Mouse (Mus musculus) CH12.LX (cell line): ENCODE data around the gene Acbd4. TPM values are rescaled to one million over a fixed set of nuclear protein-coding genes. Genes with fewer than 3 reads are reported as not detected.

Experiments used
- DNase-seq: peaks from one replicate; pipeline ENCODE4 v3.0.0-alpha.2; 2013; ENCODE audit errors: extremely low read depth
- H3K27ac ChIP-seq: 2 replicates; pipeline ENCODE4 v1.5.1; 2012; ENCODE audit warnings: low read depth, mild to moderate bottlenecking, control low read depth, moderate library complexity; ENCODE audit not compliant: insufficient read depth
- H3K27me3 ChIP-seq: replicated peaks from 2 replicates; pipeline ENCODE3; 2012; ENCODE audit warnings: inconsistent platforms
- H3K36me3 ChIP-seq, 2 experiments: replicated peaks in 1 of 2; 2 replicates each; pipeline versions ENCODE3 to v1.6.1; 2012; ENCODE audit warnings: inconsistent platforms in 1 of 2, low read length in 1 of 2, mild to moderate bottlenecking in 1 of 2, mixed read lengths in 1 of 2, moderate library complexity in 1 of 2; ENCODE audit not compliant: control insufficient read depth in 1 of 2, insufficient read depth in 1 of 2
- H3K4me1 ChIP-seq, 2 experiments: 2 replicates each; pipeline ENCODE4 v1.6.1; 2012; ENCODE audit warnings: inconsistent platforms in 1 of 2, moderate library complexity in 1 of 2; ENCODE audit not compliant: insufficient read depth in 2 of 2, control insufficient read depth in 1 of 2
- H3K4me2 ChIP-seq: 2 replicates; pipeline ENCODE4 v1.6.1; 2012; ENCODE audit warnings: low read depth, mild to moderate bottlenecking, control low read depth; ENCODE audit not compliant: poor library complexity, insufficient read depth, severe bottlenecking
- H3K4me3 ChIP-seq, 3 experiments: fragments of 150-350 bp in 1 of 3; sonication (generic) in 1 of 3; replicated peaks in 1 of 3; 2 replicates each; pipeline versions ENCODE3 to v1.5.1; 2011 to 2012; ENCODE audit warnings: low read depth in 2 of 3, low read length in 2 of 3, mild to moderate bottlenecking in 2 of 3, moderate library complexity in 2 of 3, control low read depth in 1 of 3, improper control_type of control experiment in 1 of 3, inconsistent platforms in 1 of 3, mixed read lengths in 1 of 3; ENCODE audit not compliant: poor library complexity in 1 of 3
- H3K79me2 ChIP-seq: replicated peaks from 2 replicates; pipeline ENCODE4 v1.6.1; 2012; ENCODE audit warnings: mild to moderate bottlenecking, moderate library complexity; ENCODE audit not compliant: control insufficient read depth, poor library complexity, insufficient read depth, severe bottlenecking; ENCODE audit errors: extremely low read depth
- H3K9ac ChIP-seq: 2 replicates; pipeline ENCODE4 v1.6.1; 2012; ENCODE audit warnings: low read depth, mild to moderate bottlenecking, control low read depth, moderate library complexity; ENCODE audit not compliant: insufficient read depth
- H3K9me3 ChIP-seq: replicated peaks from 2 replicates; pipeline ENCODE3; 2012; ENCODE audit warnings: low read length, inconsistent platforms, mixed read lengths
- CTCF ChIP-seq, 2 experiments: IDR thresholded peaks in 1 of 2; conservative IDR thresholded peaks in 1 of 2; 2 replicates each; pipeline ENCODE4 v1.5.1; 2011 to 2012; ENCODE audit warnings: low read depth in 2 of 2, low read length in 2 of 2, improper control_type of control experiment in 1 of 2, inconsistent platforms in 1 of 2, mild to moderate bottlenecking in 1 of 2, moderate library complexity in 1 of 2
- MAFK ChIP-seq: IDR thresholded peaks from 2 replicates; pipeline ENCODE4 v1.6.1; 2011; ENCODE audit warnings: low read length, improper control_type of control experiment; ENCODE audit not compliant: insufficient replicate concordance
- PAX5 ChIP-seq: IDR thresholded peaks from 2 replicates; pipeline ENCODE4 v1.6.1; 2012; ENCODE audit warnings: low read length, inconsistent platforms, mixed read lengths
- RAD21 ChIP-seq: IDR thresholded peaks from 2 replicates; pipeline ENCODE4 v1.6.1; 2011; ENCODE audit warnings: low read depth, mild to moderate bottlenecking, low read length, improper control_type of control experiment, moderate library complexity
- SMC3 ChIP-seq: IDR thresholded peaks from 2 replicates; pipeline ENCODE4 v1.6.1; 2011; ENCODE audit warnings: low read depth, low read length, improper control_type of control experiment
- ZMIZ1 ChIP-seq: IDR thresholded peaks from 2 replicates; pipeline ENCODE4 v1.6.1; 2012; ENCODE audit warnings: low read depth, mild to moderate bottlenecking, inconsistent platforms, low read length, improper control_type of control experiment
- dilution Hi-C: fragments of 300-500 bp; cut with MboI; formaldehyde crosslinking; loops from 2 replicates; pipeline ENCODE4 v1.14.3; 2020; ENCODE audit warnings: low sequenced_read_pairs; ENCODE audit not compliant: extremely low pct_unique_long_range_greater_than_20kb, extremely low pct_ligation_motif_present
- in situ Hi-C: fragments of 300-500 bp; cut with MboI; formaldehyde crosslinking; loops from 3 replicates; pipeline ENCODE4 v1.14.3; 2019; ENCODE audit warnings: low sequenced_read_pairs, low pct_ligation_motif_present, low pct_unique_long_range_greater_than_20kb, mixed read lengths
- polyA plus RNA-seq: library from polyadenylated mRNA; unstranded; fragments of >175 nt; gene quantifications from 2 replicates; pipeline ENCODE4 v1.2.1, GENCODE M21; 2012; ENCODE audit warnings: low read depth; ENCODE audit not compliant: insufficient read length
- total RNA-seq, 2 experiments: library from RNA; depleted of rRNA; stranded (reverse); fragments of 300-350 nt in 1 of 2; fragments of >200 nt in 1 of 2; gene quantifications; 2 replicates each; pipeline ENCODE4 v1.2.3; 2012 to 2014

Gene Acbd4
- total and polyA plus RNA-seq, 3 experiments = 51.4 to 68.4 (median 62.6) TPM

- DNase-seq = no peak
- H3K27ac ChIP-seq = no peak overlapping the region
- H3K9me3 ChIP-seq = peaks cover 6% of the 10 kb centered on the region
- H3K4me1 ChIP-seq = peaks cover 6 to 14% of the 10 kb centered on the region in 2 experiments; a peak in 3 of 4 replicates
- H3K9ac ChIP-seq = no peak overlapping the region
- no peaks in the 10 kb centered on the region for H3K79me2 ChIP-seq
- TF ChIP-seq ZMIZ1 = no peak
- TF ChIP-seq CTCF (conservative IDR thresholded peaks at IDR 0.05 in 1 of 2, IDR thresholded peaks at IDR 0.05 in 1 of 2; ENCODE audit: low read depth in 2 of 2, low read length in 2 of 2) = peak in 1 of 2 experiments; percentile 58; a peak in 2 of 4 replicates
- TF ChIP-seq SMC3 = peak; percentile 32
- no peak for TF ChIP-seq PAX5
- no peak for TF ChIP-seq MAFK
- TF ChIP-seq RAD21 = peak; percentile 15
- no peaks in the 10 kb centered on the region for H3K36me3 ChIP-seq
- H3K27me3 ChIP-seq = no peaks in the 10 kb centered on the region
- dilution Hi-C loops = no loop called here
- H3K4me3 ChIP-seq = no peak overlapping the region
- H3K4me2 ChIP-seq = no peak overlapping the region
- in situ Hi-C loops = loop anchor here (25.0 kb wide), 1 partner anchor 401 kb away; no protein-coding TSS in a partner anchor
These were observed 60.0 kb downstream of the Acbd4 start for GRCm38 (mm10) chr11:103161449-103161848.

Other genes starting within 250 kb of the Acbd4 start
- gene Eftud2, start 220.7 kb upstream of the Acbd4 start, total RNA-seq (2012; rRNA removed) = 216 and 259 TPM in 2 replicates
- gene Eftud2, start 220.7 kb upstream of the Acbd4 start, total RNA-seq (2014; rRNA removed) = 117 and 135 TPM in 2 replicates
- 403 and 410 TPM in 2 replicates for gene Eftud2, start 220.7 kb upstream of the Acbd4 start, polyA plus RNA-seq
- 0.38 and 0.42 TPM in 2 replicates for gene Ccdc103, start 220.5 kb upstream of the Acbd4 start, total RNA-seq (2012; rRNA removed)
- gene Ccdc103, start 220.5 kb upstream of the Acbd4 start, total RNA-seq (2014; rRNA removed) = 0.24 and 0.58 TPM in 2 replicates
- gene Ccdc103, start 220.5 kb upstream of the Acbd4 start, polyA plus RNA-seq = 0.20 TPM in 1 of 2 replicates, not detected in the other
- not detected in 2 replicates for gene Fam187a, start 216.5 kb upstream of the Acbd4 start, total RNA-seq (2012; rRNA removed)
- gene Fam187a, start 216.5 kb upstream of the Acbd4 start, total RNA-seq (2014; rRNA removed) = not detected in 2 replicates
- gene Fam187a, start 216.5 kb upstream of the Acbd4 start, polyA plus RNA-seq = not detected in 2 replicates
- not detected in 2 replicates for gene Gfap, start 200.8 kb upstream of the Acbd4 start, total RNA-seq (2012; rRNA removed)
- gene Gfap, start 200.8 kb upstream of the Acbd4 start, total RNA-seq (2014; rRNA removed) = not detected in 2 replicates
- gene Gfap, start 200.8 kb upstream of the Acbd4 start, polyA plus RNA-seq = not detected in 2 replicates
- gene Kif18b, start 176.6 kb upstream of the Acbd4 start, total RNA-seq (2012; rRNA removed) = 50.1 and 54.4 TPM in 2 replicates
- 30.5 and 32.6 TPM in 2 replicates for gene Kif18b, start 176.6 kb upstream of the Acbd4 start, total RNA-seq (2014; rRNA removed)
- 47.6 and 54.0 TPM in 2 replicates for gene Kif18b, start 176.6 kb upstream of the Acbd4 start, polyA plus RNA-seq
- not detected in 2 replicates for gene C1ql1, start 155.0 kb upstream of the Acbd4 start, total RNA-seq (2012; rRNA removed)
- not detected in 2 replicates for gene C1ql1, start 155.0 kb upstream of the Acbd4 start, total RNA-seq (2014; rRNA removed)
- not detected in 2 replicates for gene C1ql1, start 155.0 kb upstream of the Acbd4 start, polyA plus RNA-seq
- 84.5 and 93.2 TPM in 2 replicates for gene Nmt1, start 73.5 kb upstream of the Acbd4 start, total RNA-seq (2012; rRNA removed)
- gene Nmt1, start 73.5 kb upstream of the Acbd4 start, total RNA-seq (2014; rRNA removed) = 108 and 115 TPM in 2 replicates
- 205 and 208 TPM in 2 replicates for gene Nmt1, start 73.5 kb upstream of the Acbd4 start, polyA plus RNA-seq
- 22.4 and 24.0 TPM in 2 replicates for gene Dcakd, start 73.3 kb upstream of the Acbd4 start, total RNA-seq (2012; rRNA removed)
- gene Dcakd, start 73.3 kb upstream of the Acbd4 start, total RNA-seq (2014; rRNA removed) = 7.8 and 8.8 TPM in 2 replicates
- gene Dcakd, start 73.3 kb upstream of the Acbd4 start, polyA plus RNA-seq = 74.1 and 89.0 TPM in 2 replicates
- 24.3 and 27.4 TPM in 2 replicates for gene Plcd3, start within 50 bp of the Acbd4 start, total RNA-seq (2012; rRNA removed)
- gene Plcd3, start within 50 bp of the Acbd4 start, total RNA-seq (2014; rRNA removed) = 6.3 and 7.1 TPM in 2 replicates
- 9.7 and 11.3 TPM in 2 replicates for gene Plcd3, start within 50 bp of the Acbd4 start, polyA plus RNA-seq
- gene Hexim1, start 14.5 kb downstream of the Acbd4 start, total RNA-seq (2012; rRNA removed) = 25.9 and 38.9 TPM in 2 replicates
- 16.4 and 20.2 TPM in 2 replicates for gene Hexim1, start 14.5 kb downstream of the Acbd4 start, total RNA-seq (2014; rRNA removed)
- gene Hexim1, start 14.5 kb downstream of the Acbd4 start, polyA plus RNA-seq = 50.4 and 51.8 TPM in 2 replicates
- 31.4 and 33.3 TPM in 2 replicates for gene Hexim2, start 30.7 kb downstream of the Acbd4 start, total RNA-seq (2012; rRNA removed)
- gene Hexim2, start 30.7 kb downstream of the Acbd4 start, total RNA-seq (2014; rRNA removed) = 28.8 and 33.0 TPM in 2 replicates
- 27.0 and 31.6 TPM in 2 replicates for gene Hexim2, start 30.7 kb downstream of the Acbd4 start, polyA plus RNA-seq
- 35.0 and 36.5 TPM in 2 replicates for gene Fmnl1, start 69.4 kb downstream of the Acbd4 start, total RNA-seq (2012; rRNA removed)
- 5.6 and 6.9 TPM in 2 replicates for gene Fmnl1, start 69.4 kb downstream of the Acbd4 start, total RNA-seq (2014; rRNA removed)
- gene Fmnl1, start 69.4 kb downstream of the Acbd4 start, polyA plus RNA-seq = 104 and 118 TPM in 2 replicates
- gene 1700023F06Rik, start 106.9 kb downstream of the Acbd4 start, total RNA-seq (2012; rRNA removed) = not detected in 2 replicates
- not detected in 2 replicates for gene 1700023F06Rik, start 106.9 kb downstream of the Acbd4 start, total RNA-seq (2014; rRNA removed)
- not detected in 2 replicates for gene 1700023F06Rik, start 106.9 kb downstream of the Acbd4 start, polyA plus RNA-seq
- not detected in 2 replicates for gene Spata32, start 116.8 kb downstream of the Acbd4 start, total RNA-seq (2012; rRNA removed)
- not detected in 2 replicates for gene Spata32, start 116.8 kb downstream of the Acbd4 start, total RNA-seq (2014; rRNA removed)
- not detected in 2 replicates for gene Spata32, start 116.8 kb downstream of the Acbd4 start, polyA plus RNA-seq
- gene Map3k14, start 165.8 kb downstream of the Acbd4 start, total RNA-seq (2012; rRNA removed) = 9.9 TPM in 2 replicates
- gene Map3k14, start 165.8 kb downstream of the Acbd4 start, total RNA-seq (2014; rRNA removed) = 4.2 and 4.5 TPM in 2 replicates
- gene Map3k14, start 165.8 kb downstream of the Acbd4 start, polyA plus RNA-seq = 9.0 and 11.2 TPM in 2 replicates